Mouse (Mus musculus) heart, adult 2 months (tissue): ENCODE data around the gene Pkm. TPM values are rescaled to one million over a fixed set of nuclear protein-coding genes. Genes with fewer than 3 reads are reported as not detected.

Experiments used
- DNase-seq, 2 experiments: peaks; one replicate each; pipeline ENCODE4 v3.0.0; 2021
- H3K27ac ChIP-seq: fragments of 200-600 bp; 2 replicates; pipeline ENCODE4 v1.8.1; 2022
- H3K27me3 ChIP-seq: fragments of 200-500 bp; 2 replicates; pipeline ENCODE4 v1.6.1; 2012; ENCODE audit warnings: mild to moderate bottlenecking, low read length, inconsistent platforms, mixed read lengths; ENCODE audit not compliant: control insufficient read depth, insufficient read depth
- H3K36me3 ChIP-seq: fragments of 200-500 bp; 2 replicates; pipeline ENCODE4 v1.6.1; 2012; ENCODE audit warnings: low read length, inconsistent platforms; ENCODE audit not compliant: control insufficient read depth, insufficient read depth
- H3K4me1 ChIP-seq: fragments of 200-500 bp; 2 replicates; pipeline ENCODE4 v1.6.1; 2011; ENCODE audit warnings: low read length; ENCODE audit not compliant: control insufficient read depth, insufficient read depth
- H3K4me3 ChIP-seq: fragments of 200-600 bp; 2 replicates; pipeline ENCODE4 v1.8.1; 2022
- H3K79me2 ChIP-seq: fragments of 200-500 bp; replicated peaks from 2 replicates; pipeline ENCODE4 v1.6.1; 2012; ENCODE audit warnings: mild to moderate bottlenecking, inconsistent platforms, low read length, moderate library complexity, mixed read lengths; ENCODE audit not compliant: control insufficient read depth, insufficient read depth
- H3K9ac ChIP-seq: fragments of 200-500 bp; 2 replicates; pipeline ENCODE4 v1.6.1; 2012; ENCODE audit warnings: low read depth, mild to moderate bottlenecking, control low read depth, inconsistent platforms, low read length, mixed read lengths
- CTCF ChIP-seq: fragments of 200-600 bp; IDR thresholded peaks from 2 replicates; pipeline ENCODE4 v1.8.1; 2022; ENCODE audit warnings: antibody characterized with exemption, mild to moderate bottlenecking, moderate library complexity
- EP300 ChIP-seq: fragments of 200-500 bp; IDR thresholded peaks from 2 replicates; pipeline ENCODE4 v1.6.1; 2011; ENCODE audit warnings: low read depth, low read length, control low read depth; ENCODE audit not compliant: insufficient read depth
- POLR2A ChIP-seq: fragments of 200-500 bp; IDR thresholded peaks from 2 replicates; pipeline ENCODE4 v1.6.1; 2011; ENCODE audit warnings: mild to moderate bottlenecking, low read depth, low read length, control low read depth; ENCODE audit not compliant: insufficient read depth
- WGBS: fragments of 180-500 bp; shearing (Covaris S2); methylation state at CpG from one replicate; pipeline ENCODE4 v1.1.7; 2018; 5-methylcytosine and 5-hydroxymethylcytosine counted together
- intact Hi-C: fragments of 180-260 bp; cut with DNase I; formaldehyde crosslinking; loops from one replicate; pipeline ENCODE4 v1.15.1; 2025
- polyA plus RNA-seq: library from polyadenylated mRNA; depleted of rRNA; stranded (reverse); fragments of >200 nt; gene quantifications from 2 replicates; pipeline ENCODE4 v1.2.3, GENCODE M21; 2012
- total RNA-seq, 2 experiments: library from RNA; stranded (reverse); gene quantifications; 2 replicates each; pipeline ENCODE4 v1.2.3; 2021

The Pkm gene
- total and polyA plus RNA-seq, 3 experiments = 1,073 to 1,773 (median 1,081) TPM

GRCm38 (mm10) chr9:59638372-59638771 is 17.8 kb upstream of the Pkm start:
- no peak overlapping the region for H3K9ac ChIP-seq
- no peaks in the 10 kb centered on the region for H3K79me2 ChIP-seq
- no peak for DNase-seq
- TF ChIP-seq POLR2A (no peak), CTCF (no peak), EP300 (no peak)
- no peak overlapping the region for H3K27ac ChIP-seq
- WGBS = 71% methylated on average over 1 of the region's 1 CpGs
- no peaks in the 10 kb centered on the region for H3K27me3 ChIP-seq
- H3K4me3 ChIP-seq = no peak overlapping the region
- H3K4me1 ChIP-seq = no peaks in the 10 kb centered on the region
- intact Hi-C loops = no loop called here
- H3K36me3 ChIP-seq = peaks cover 2% of the 10 kb centered on the region; the same call in 1 of the 2 replicates

- no peak for DNase-seq
- Histone ChIP-seq H3K36me3 (0 out of 2 replicates have a peak, but pooled peaks cover 2% of the 10 kb centered on the region), H3K79me2 (no peaks in the 10 kb centered on the region), H3K9ac (no peak overlapping the region), H3K27me3 (no peaks in the 10 kb centered on the region), H3K4me1 (no peaks in the 10 kb centered on the region), H3K4me3 (no peak overlapping the region), H3K27ac (no peak overlapping the region)
- intact Hi-C loops = no loop called here
- WGBS = 91% methylated on average over 4 of the region's 4 CpGs
- no peak for TF ChIP-seq CTCF
- TF ChIP-seq POLR2A = no peak
- TF ChIP-seq EP300 = no peak
Measured at GRCm38 (mm10) chr9:59639936-59640335, 16.2 kb upstream of the Pkm start.

GRCm38 (mm10) chr9:59641320-59641719 is 14.8 kb upstream of the Pkm start:
- DNase-seq = no peak
- no peaks in the 10 kb centered on the region for H3K36me3 ChIP-seq

GRCm38 (mm10) chr9:59649911-59650310 is 6.3 kb upstream of the Pkm start:
- 98% methylated on average over 4 of the region's 4 CpGs for whole genome bisulfite sequencing
- no peak for DNase-seq
- H3K4me3 ChIP-seq = no peak overlapping the region
- H3K36me3 ChIP-seq = no peaks in the 10 kb centered on the region; the same call in 1 of the 2 replicates
- intact Hi-C loops = no loop called here
- H3K27me3 ChIP-seq = no peaks in the 10 kb centered on the region
- no peaks in the 10 kb centered on the region; the same call in 1 of the 2 replicates for H3K4me1 ChIP-seq
- H3K79me2 ChIP-seq = no peaks in the 10 kb centered on the region
- no peak overlapping the region for H3K27ac ChIP-seq
- H3K9ac ChIP-seq = no peak overlapping the region
- TF ChIP-seq CTCF (no peak), EP300 (no peak), POLR2A (no peak)

More at GRCm38 (mm10) chr9:59641320-59641719, 14.8 kb upstream of the Pkm start:
- H3K4me3 ChIP-seq = no peak overlapping the region
- no peak overlapping the region for H3K9ac ChIP-seq
- 87% methylated on average over 2 of the region's 2 CpGs for WGBS
- TF ChIP-seq EP300 = no peak
- no peak for TF ChIP-seq POLR2A
- TF ChIP-seq CTCF = no peak
- H3K79me2 ChIP-seq = no peaks in the 10 kb centered on the region
- H3K27ac ChIP-seq = no peak overlapping the region
- intact Hi-C loops = no loop called here
- no peaks in the 10 kb centered on the region for H3K27me3 ChIP-seq
- no peaks in the 10 kb centered on the region for H3K4me1 ChIP-seq

GRCm38 (mm10) chr9:59653371-59653770 is 2.8 kb upstream of the Pkm start:
- Histone ChIP-seq H3K27ac (no peak overlapping the region), H3K79me2 (no peaks in the 10 kb centered on the region), H3K27me3 (no peaks in the 10 kb centered on the region), H3K4me3 (no peak overlapping the region), H3K4me1 (no peaks in the 10 kb centered on the region; the same call in none of the 2 replicates), H3K9ac (no peak overlapping the region), H3K36me3 (no peaks in the 10 kb centered on the region; the same call in 1 of the 2 replicates)
- no peak for DNase-seq
- intact Hi-C loops = no loop called here
- TF ChIP-seq CTCF = no peak
- no peak for TF ChIP-seq EP300
- TF ChIP-seq POLR2A = no peak
- 15% methylated on average over 3 of the region's 3 CpGs for WGBS

GRCm38 (mm10) chr9:59654450-59654983 is 1.7 kb upstream of the Pkm start:
- H3K4me3 ChIP-seq = no peak overlapping the region
- no peak for DNase-seq
- H3K79me2 ChIP-seq = no peaks in the 10 kb centered on the region
- H3K36me3 ChIP-seq = peaks cover 6% of the 10 kb centered on the region
- intact Hi-C loops = no loop called here
- no peak overlapping the region for H3K27ac ChIP-seq
- 73% methylated on average over 2 of the region's 2 CpGs for WGBS
- TF ChIP-seq EP300 (no peak), POLR2A (no peak), CTCF (no peak)
- H3K27me3 ChIP-seq = no peaks in the 10 kb centered on the region
- H3K9ac ChIP-seq = no peak overlapping the region
- H3K4me1 ChIP-seq = no peaks in the 10 kb centered on the region; the same call in none of the 2 replicates
